Mouse (Mus musculus) embryonic fibroblast, embryonic 13.5 days (primary cell): ENCODE measurements at regions not wholly inside any gene's neighbourhood (a gene's known extent, or its start where the extent isn't known, plus 50 kb on each side); places are given as distances from the start of the nearest gene placed in this dataset.

Experiments
- CTCF ChIP-seq: IDR thresholded peaks from 2 replicates; pipeline ENCODE4 v1.5.1; 2011; ENCODE audit warnings: mild to moderate bottlenecking, control low read depth, low read length, moderate library complexity, borderline replicate concordance; ENCODE audit not compliant: insufficient read depth
- POLR2A ChIP-seq: IDR thresholded peaks from 2 replicates; pipeline ENCODE4 v1.6.1; 2011; ENCODE audit warnings: low read depth, mild to moderate bottlenecking, control low read depth, low read length, moderate library complexity

DNA sequence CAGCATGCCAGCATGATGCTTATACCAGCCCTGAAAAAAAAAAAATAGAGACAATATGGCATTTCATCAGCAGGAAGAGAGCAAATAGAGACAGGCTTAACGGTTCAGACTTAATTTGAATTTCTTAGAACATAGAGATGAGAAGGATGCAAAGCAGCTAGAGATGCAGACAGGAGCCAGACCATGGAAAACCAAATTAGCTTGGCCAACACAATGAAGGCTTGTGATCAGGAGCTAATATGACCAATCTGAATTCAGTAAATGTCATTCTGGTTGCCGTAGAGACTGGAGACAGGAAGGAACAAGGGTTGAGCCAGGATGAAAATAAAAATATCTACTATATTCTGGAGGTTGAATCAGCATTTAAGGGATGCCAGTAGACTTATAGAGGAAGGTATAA, 248.3 kb upstream of the Gm10192 start:
- TF ChIP-seq CTCF, result no peak
- TF ChIP-seq POLR2A, result no peak
